Mouse (Mus musculus) ovary, postnatal 14 days (tissue): ENCODE data around the gene Haao.

Experiments used
- DNase-seq: peaks from one replicate; pipeline ENCODE4 v3.0.0; 2022; ENCODE audit warnings: low spot score

The Haao gene

GRCm38 (mm10) chr17:83847815-83848214, at the start of gene Haao:
TSS of gene Haao (minus strand) at chr17:83847963.
- DNase-seq: no peak

- no peak for DNase-seq
Measured at GRCm38 (mm10) chr17:83897361-83897799, 49.6 kb upstream of the Haao start.

GRCm38 (mm10) chr17:83896723-83897122, 49.0 kb upstream of the Haao start:
- DNase-seq: peak; percentile 39

DNA sequence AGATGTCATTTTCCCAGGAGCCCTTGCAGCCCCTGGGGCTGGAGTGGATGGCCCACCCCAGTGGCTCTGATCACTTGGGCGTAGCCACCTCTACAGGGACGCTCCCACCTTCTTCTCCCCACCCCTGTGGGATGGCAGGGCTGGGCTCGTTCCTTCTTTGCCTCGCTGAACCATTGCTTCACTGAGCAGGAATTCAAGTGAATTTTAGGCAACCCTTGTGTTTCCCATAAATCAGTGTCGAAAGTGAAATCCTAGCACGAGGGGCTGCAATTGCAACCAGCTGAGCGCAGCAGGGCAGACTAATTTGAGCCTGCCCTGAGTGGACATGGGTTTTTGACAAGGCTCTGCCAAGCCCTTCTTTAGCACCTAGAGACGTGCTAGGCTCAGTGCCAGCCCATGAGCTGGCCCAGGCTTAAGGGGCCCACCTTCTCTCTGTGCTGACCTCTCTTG, 47.6 kb upstream of the Haao start:
- no peak for DNase-seq

GRCm38 (mm10) chr17:83893134-83893533, 45.4 kb upstream of the Haao start:
- no peak for DNase-seq

GRCm38 (mm10) chr17:83891864-83892263, 44.1 kb upstream of the Haao start:
- DNase-seq: no peak

- DNase-seq: no peak
Measured at GRCm38 (mm10) chr17:83890373-83890696, 42.6 kb upstream of the Haao start.

DNA sequence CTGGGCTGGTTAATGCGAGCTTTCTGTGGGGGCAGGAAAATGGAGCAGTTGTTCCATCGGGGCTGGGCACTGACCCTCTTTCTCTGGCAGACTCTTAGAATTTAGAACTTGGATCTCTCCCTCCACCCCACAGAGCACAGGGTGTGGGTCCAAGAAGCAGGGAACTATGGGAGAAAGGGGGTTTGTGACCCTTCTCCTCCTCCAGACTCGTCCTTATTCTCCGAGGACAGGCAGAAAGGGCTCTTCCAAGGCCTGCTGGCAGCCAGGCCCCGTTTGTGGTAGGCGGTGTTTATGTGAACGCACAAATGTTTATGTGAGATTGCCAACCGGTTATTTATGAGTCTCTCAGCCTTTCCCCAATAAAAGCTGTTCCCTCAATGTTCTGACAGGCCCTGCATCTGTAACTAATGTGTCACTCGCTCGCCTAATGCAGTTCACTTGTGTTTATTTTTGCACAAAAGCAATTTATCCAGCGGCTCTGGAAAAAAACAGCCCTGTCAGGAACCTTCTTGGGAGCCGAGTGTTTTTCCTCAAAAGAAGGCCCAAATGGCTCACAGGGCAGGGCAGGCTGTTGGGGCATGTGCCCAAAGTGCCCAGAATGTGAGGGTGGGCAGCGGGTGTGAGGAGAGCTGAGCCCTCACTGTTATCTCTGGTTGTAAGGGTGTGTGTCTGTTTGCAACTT, 42.1 kb upstream of the Haao start:
- peak; percentile 43 for DNase-seq

GRCm38 (mm10) chr17:83889329-83889690, 41.5 kb upstream of the Haao start:
- no peak for DNase-seq

GRCm38 (mm10) chr17:83887241-83887640, 39.5 kb upstream of the Haao start:
- no peak for DNase-seq

DNA sequence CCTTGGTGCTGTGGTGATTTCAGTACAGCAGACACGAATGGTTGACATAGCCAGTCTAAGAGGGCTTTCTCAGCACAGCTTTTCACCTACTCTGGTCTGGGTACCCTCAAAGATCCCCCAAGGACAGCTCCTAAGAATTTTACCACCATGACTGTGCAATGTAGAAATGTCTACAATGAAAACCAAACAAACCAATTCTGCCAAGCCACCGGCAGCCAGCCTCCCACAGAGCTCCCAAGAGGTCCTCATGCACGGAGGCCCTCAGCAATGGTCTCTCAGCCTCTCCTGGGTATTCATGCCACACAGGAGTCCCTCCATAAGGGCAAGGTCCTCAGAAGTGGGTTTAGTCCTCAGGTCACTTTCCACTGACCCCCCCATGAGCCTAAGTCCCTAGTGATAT, 38.6 kb upstream of the Haao start:
- no peak for DNase-seq

DNA sequence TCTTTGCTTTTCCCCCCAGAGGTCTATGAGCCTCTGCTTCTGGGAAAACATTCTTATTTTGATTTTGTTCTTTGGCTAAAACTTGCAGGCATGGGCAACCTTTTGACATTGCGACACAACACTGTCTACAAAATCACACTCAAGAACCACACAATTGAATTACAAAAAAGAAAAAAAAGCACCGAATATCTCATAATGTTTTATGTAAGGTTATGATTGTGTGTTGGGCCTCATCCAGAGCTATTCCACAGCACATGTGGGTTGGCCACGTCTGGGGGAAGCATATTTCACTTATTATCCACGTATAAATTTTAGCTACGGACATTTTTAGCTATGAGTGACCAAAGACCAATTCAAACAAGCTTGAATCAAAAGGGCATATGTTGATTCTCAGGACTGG, 38.0 kb upstream of the Haao start:
- DNase-seq: no peak

- DNase-seq: no peak
Measured at GRCm38 (mm10) chr17:83885021-83885582, 37.3 kb upstream of the Haao start.

DNA sequence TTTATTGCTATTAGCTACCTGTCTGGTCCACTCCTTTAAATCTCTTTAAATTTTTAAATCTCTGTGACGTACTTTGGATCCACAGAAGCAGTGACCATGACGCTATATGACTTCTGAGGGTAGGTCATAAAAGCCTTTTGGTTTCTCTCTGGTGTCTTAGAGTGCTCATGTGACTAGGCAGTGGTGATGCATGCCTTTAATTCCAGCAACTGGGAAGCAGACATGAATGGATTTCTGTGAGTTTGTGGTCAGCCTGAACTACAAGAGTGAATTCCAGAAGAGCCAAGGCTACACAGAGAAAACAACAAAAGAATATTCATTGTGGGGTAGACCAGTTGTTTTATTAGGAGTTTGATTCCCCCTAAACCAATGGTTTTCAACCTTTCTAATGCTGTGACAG, 35.0 kb upstream of the Haao start:
- no peak for DNase-seq

DNA sequence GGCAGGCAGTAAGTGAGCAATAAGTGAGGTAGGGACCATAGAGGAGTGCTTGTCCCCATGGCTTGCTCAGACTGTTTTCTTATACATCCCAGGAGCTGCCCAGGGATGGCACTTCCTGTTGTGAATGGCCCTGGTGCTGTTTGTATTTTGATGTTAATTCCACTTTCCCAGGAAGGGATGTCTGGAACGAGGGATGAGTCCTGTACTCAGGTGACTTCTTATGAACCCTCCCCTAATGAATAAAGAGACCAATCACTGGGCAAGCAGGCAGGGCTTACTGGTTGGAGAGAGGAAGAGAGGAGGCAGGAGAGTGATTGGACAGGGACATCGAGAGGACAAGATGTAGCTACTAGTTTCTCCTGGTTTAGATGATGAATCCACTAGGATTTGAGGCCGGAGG, 33.3 kb upstream of the Haao start:
- DNase-seq: no peak

- DNase-seq: no peak
Measured at GRCm38 (mm10) chr17:83880174-83880710, 32.5 kb upstream of the Haao start.

- DNase-seq: no peak
Measured at GRCm38 (mm10) chr17:83879631-83880030, 31.9 kb upstream of the Haao start.

- DNase-seq: no peak
Measured at GRCm38 (mm10) chr17:83874610-83875009, 26.8 kb upstream of the Haao start.

GRCm38 (mm10) chr17:83873363-83874141, 25.8 kb upstream of the Haao start:
- peak; percentile 39 for DNase-seq

- DNase-seq: peak; percentile 83
Measured at GRCm38 (mm10) chr17:83872806-83873348, 25.1 kb upstream of the Haao start.

GRCm38 (mm10) chr17:83871354-83871753, 23.6 kb upstream of the Haao start:
- no peak for DNase-seq

- no peak for DNase-seq
Measured at GRCm38 (mm10) chr17:83870385-83870784, 22.6 kb upstream of the Haao start.

GRCm38 (mm10) chr17:83866582-83866981, 18.8 kb upstream of the Haao start:
- peak; percentile 37 for DNase-seq
